Mouse (Mus musculus): ENCODE results near the gene Psenen. TPM values are rescaled to one million over a fixed set of nuclear protein-coding genes. Genes with fewer than 3 reads are reported as not detected.

Gene Psenen
- total RNA-seq, 2 experiments from 2014 or later: 87.7 to 94.4 TPM

- no peak for DNase-seq (ENCODE audit: low spot score in 2 of 2)
Measured at GRCm38 (mm10) chr7:30522871-30523270, 40.6 kb downstream of the Psenen start.

GRCm38 (mm10) chr7:30520856-30521255, 42.6 kb downstream of the Psenen start:
- DNase-seq (ENCODE audit: low spot score in 2 of 2): no peak

- DNase-seq (ENCODE audit: low spot score in 2 of 2): no peak
Measured at GRCm38 (mm10) chr7:30520396-30520795, 43.0 kb downstream of the Psenen start.

GRCm38 (mm10) chr7:30518325-30518724, 45.1 kb downstream of the Psenen start:
- no peak for DNase-seq (ENCODE audit: low spot score in 2 of 2)

- no peak for DNase-seq (ENCODE audit: low spot score in 2 of 2)
Measured at GRCm38 (mm10) chr7:30515003-30515760, 48.2 kb downstream of the Psenen start.

Small RNAs within 50 kb of the gene (microRNA-seq; reads per million reads assigned to microRNA genes)
- gene Gm38670 (0 to 1.7 reads per million in 2 experiments), gene Mir3569 (0.75 to 0.85 reads per million in 2 experiments)

Other genes with a start within 250 kb of the Psenen start
- gene Syne4, start 248.8 kb downstream of the Psenen start, total RNA-seq (2021): 10 to 100 TPM; 13.8 to 15.6 TPM
- under 1 TPM; 0.35 to 0.56 TPM for gene E130208F15Rik, start 241.9 kb downstream of the Psenen start, total RNA-seq (2021)
- gene Sdhaf1, start 239.7 kb downstream of the Psenen start, total RNA-seq (2021): 1 to 10 TPM; 6.4 to 7.5 TPM
- gene Lrfn3, start 200.9 kb downstream of the Psenen start, total RNA-seq (2021): 10 to 100 TPM; 33.5 to 36.4 TPM
- 10 to 100 TPM; 29.8 to 30.7 TPM for gene Tyrobp, start 149.9 kb downstream of the Psenen start, total RNA-seq (2021)
- 1 to 10 TPM in 1 of 2 experiments, not detected in 1; 1.8 TPM for gene Hcst, start 143.8 kb downstream of the Psenen start, total RNA-seq (2021)
- 1 to 10 TPM; 3.9 to 4.1 TPM for gene Nfkbid, start 141.9 kb downstream of the Psenen start, total RNA-seq (2021)
- 1,000 to 10,000 TPM; 1,233 to 1,333 TPM for gene Aplp1, start 118.1 kb downstream of the Psenen start, total RNA-seq (2021)
- gene Kirrel2, start 105.9 kb downstream of the Psenen start, total RNA-seq (2021): 1 to 10 TPM; 8.2 to 8.3 TPM
- gene Nphs1, start 105.3 kb downstream of the Psenen start, total RNA-seq (2021): under 1 TPM; 0.44 to 0.52 TPM
- gene Prodh2, start 70.0 kb downstream of the Psenen start, total RNA-seq (2021): not detected
- gene Arhgap33, start 28.6 kb downstream of the Psenen start, total RNA-seq (2021): 100 to 1,000 TPM; 179 to 187 TPM
- 1 to 10 TPM; 3.7 to 4.3 TPM for gene Hspb6, start 11.4 kb downstream of the Psenen start, total RNA-seq (2021)
- gene Proser3, start 11.3 kb downstream of the Psenen start, total RNA-seq (2021): 1 to 10 TPM; 3.8 TPM
- gene Lin37, start 3.8 kb downstream of the Psenen start, total RNA-seq (2021): 10 to 100 TPM; 56.8 to 60.4 TPM
- 10 to 100 TPM; 64.4 to 71.5 TPM for gene U2af1l4, start 326 bp downstream of the Psenen start, total RNA-seq (2021)
- gene Gm49396, start 283 bp downstream of the Psenen start, total RNA-seq (2021): 1 to 10 TPM; 7.5 to 8.1 TPM
- gene Igflr1, start 1.8 kb upstream of the Psenen start, total RNA-seq (2021): 1 to 10 TPM; 2.9 to 4.7 TPM
- 10 to 100 TPM; 40.0 to 48.4 TPM for gene Kmt2b, start 25.1 kb upstream of the Psenen start, total RNA-seq (2021)
- gene Zbtb32, start 35.3 kb upstream of the Psenen start, total RNA-seq (2021): not detected
- gene Upk1a, start 49.2 kb upstream of the Psenen start, total RNA-seq (2021): under 1 TPM; 0.26 to 0.70 TPM
- gene Cox6b1, start 62.5 kb upstream of the Psenen start, total RNA-seq (2021): 100 to 1,000 TPM; 606 to 625 TPM
- not detected for gene Etv2, start 72.2 kb upstream of the Psenen start, total RNA-seq (2021)
- 10 to 100 TPM; 66.6 to 79.5 TPM for gene Rbm42, start 86.7 kb upstream of the Psenen start, total RNA-seq (2021)
- gene Haus5, start 101.4 kb upstream of the Psenen start, total RNA-seq (2021): 1 to 10 TPM; 5.2 to 7.6 TPM
- gene Pmis2, start 108.0 kb upstream of the Psenen start, total RNA-seq (2021): not detected
- not detected for gene 2200002J24Rik, start 135.3 kb upstream of the Psenen start, total RNA-seq (2021)
- under 1 TPM; 0.26 to 0.66 TPM for gene Atp4a, start 148.6 kb upstream of the Psenen start, total RNA-seq (2021)
- 100 to 1,000 TPM; 114 to 129 TPM for gene Tmem147, start 165.9 kb upstream of the Psenen start, total RNA-seq (2021)
- gene Gapdhs, start 180.1 kb upstream of the Psenen start, total RNA-seq (2021): not detected
- gene Sbsn, start 187.8 kb upstream of the Psenen start, total RNA-seq (2021): 10 to 100 TPM in 1 of 2 experiments, 1 to 10 TPM in 1; 8.2 to 12.9 TPM
- 1 to 10 TPM; 1.9 to 4.0 TPM for gene Dmkn, start 200.1 kb upstream of the Psenen start, total RNA-seq (2021)
- gene Krtdap, start 224.3 kb upstream of the Psenen start, total RNA-seq (2021): not detected

All from left cerebral cortex, adult 18-20 months (tissue).